Mouse (Mus musculus) cerebellum, postnatal 4 days (tissue): Measurements from ENCODE around the gene Btbd35f5.
"Not testable (repeated sequence)": the region's sequence is repeated elsewhere in the genome, so short reads cannot be mapped to it uniquely, and the experiment has no call there.

Experiments used
- DNase-seq, 2 experiments: peaks; one replicate each; pipeline ENCODE4 v3.0.0; 2022; ENCODE audit warnings: low spot score in 2 of 2, mixed read lengths in 1 of 2

Gene Btbd35f5

GRCm38 (mm10) chrX:32973597-32973996 is at the start of gene Btbd35f5:
TSS of gene Btbd35f5 (plus strand) at chrX:32973897.
- DNase-seq, result not testable (repeated sequence)

- DNase-seq, result not testable (repeated sequence)
Observed at GRCm38 (mm10) chrX:32941468-32941867, 32.2 kb upstream of the Btbd35f5 start, which contains the start of gene Gm21789. TSS of gene Gm21789 (plus strand) at chrX:32941768.
